Mouse (Mus musculus) limb, embryonic 15.5 days (tissue): ENCODE measurements around the gene Nfix. TPM values are rescaled to one million over a fixed set of nuclear protein-coding genes. Genes with fewer than 3 reads are reported as not detected.
A peak's percentile ranks its signal among the peaks of the same experiment; 100 is the strongest.

Experiments
- ATAC-seq: fragments of 200-750 bp; cut with Nextera tagmentation; 2 replicates; pipeline ENCODE4 v1.8.0; 2017; ENCODE audit warnings: low read depth, moderate TSS enrichment; ENCODE audit not compliant: insufficient number of reproducible peaks, low FRiP score, low TSS enrichment
- H3K27ac ChIP-seq: fragments of 300-500 bp; sonication (generic); 2 replicates; pipeline ENCODE4 v1.5.1; 2015; ENCODE audit warnings: moderate library complexity, mild to moderate bottlenecking, inconsistent platforms
- H3K27me3 ChIP-seq: fragments of 300-500 bp; sonication (generic); 2 replicates; pipeline ENCODE4 v1.6.1; 2015; ENCODE audit warnings: inconsistent platforms
- H3K36me3 ChIP-seq: fragments of 300-500 bp; sonication (generic); 2 replicates; pipeline ENCODE4 v1.6.1; 2015; ENCODE audit warnings: inconsistent platforms
- H3K4me1 ChIP-seq: fragments of 300-500 bp; sonication (generic); 2 replicates; pipeline ENCODE4 v1.6.1; 2015; ENCODE audit warnings: inconsistent platforms
- H3K4me2 ChIP-seq: fragments of 300-500 bp; sonication (generic); 2 replicates; pipeline ENCODE4 v1.6.1; 2015; ENCODE audit warnings: mild to moderate bottlenecking, inconsistent platforms
- H3K4me3 ChIP-seq: fragments of 300-500 bp; sonication (generic); 2 replicates; pipeline ENCODE4 v1.5.1; 2015; ENCODE audit warnings: mild to moderate bottlenecking, inconsistent platforms
- H3K9ac ChIP-seq: fragments of 300-500 bp; sonication (generic); 2 replicates; pipeline ENCODE4 v1.6.1; 2015; ENCODE audit warnings: inconsistent platforms
- H3K9me3 ChIP-seq: fragments of 300-500 bp; sonication (generic); 2 replicates; pipeline ENCODE4 v1.6.1; 2016; ENCODE audit warnings: inconsistent platforms
- WGBS: fragments of 180-500 bp; shearing (Covaris S2); methylation state at CpG from one replicate; pipeline ENCODE4 v1.1.7; 2015; 5-methylcytosine and 5-hydroxymethylcytosine counted together
- polyA plus RNA-seq: library from polyadenylated mRNA; unstranded; fragments of >200 nt; fragmentation: Nextera tagmentation; extraction: Ambion mirVana; gene quantifications from 2 replicates; pipeline ENCODE4 v1.2.1, GENCODE M21; 2015

Gene Nfix
- polyA plus RNA-seq, 1 experiment from 2014 or later, result 100 TPM

- peaks cover 96% of the 10 kb centered on the region for H3K4me1 ChIP-seq
- no peak for ATAC-seq
- H3K4me3 ChIP-seq, result no peak overlapping the region
- H3K4me2 ChIP-seq, result no peak overlapping the region
- H3K9me3 ChIP-seq, result no peaks in the 10 kb centered on the region
- H3K9ac ChIP-seq, result no peak overlapping the region
- H3K27me3 ChIP-seq, result no peaks in the 10 kb centered on the region
- peaks cover 60% of the 10 kb centered on the region for H3K36me3 ChIP-seq
- 39% methylated on average over 10 of the region's 10 CpGs for WGBS
- H3K27ac ChIP-seq, result peak overlapping the region; percentile 98
Observed at GRCm38 (mm10) chr8:84725246-84725940, 74.8 kb downstream of the Nfix start.

- H3K27me3 ChIP-seq, result no peaks in the 10 kb centered on the region
- peaks cover 96% of the 10 kb centered on the region for H3K4me1 ChIP-seq
- H3K4me3 ChIP-seq, result no peak overlapping the region
- H3K9me3 ChIP-seq, result no peaks in the 10 kb centered on the region
- H3K27ac ChIP-seq, result peak overlapping the region; percentile 98
- no peak for ATAC-seq
- no peak overlapping the region for H3K9ac ChIP-seq
- H3K4me2 ChIP-seq, result no peak overlapping the region
- peaks cover 67% of the 10 kb centered on the region for H3K36me3 ChIP-seq
- WGBS, result 25% methylated on average over 9 of the region's 9 CpGs
Observed at GRCm38 (mm10) chr8:84724683-84725082, 75.5 kb downstream of the Nfix start.

GRCm38 (mm10) chr8:84723571-84723900, 76.6 kb downstream of the Nfix start:
- 7% methylated on average over 7 of the region's 7 CpGs for WGBS

GRCm38 (mm10) chr8:84722850-84723570, 77.1 kb downstream of the Nfix start, which contains the start of gene G430095P16Rik:
Gene G430095P16Rik (plus strand): TSS chr8:84723007.
- peaks cover 92% of the 10 kb centered on the region for H3K4me1 ChIP-seq
- H3K4me2 ChIP-seq, result peak within 1 kb of the TSS; percentile 47
- H3K4me3 ChIP-seq, result peak within 1 kb of the TSS; percentile 16
- peak within 1 kb of the TSS; percentile 98 for H3K27ac ChIP-seq
- no peaks in the 10 kb centered on the region for H3K27me3 ChIP-seq
- ATAC-seq, result peak; percentile 92
- peaks cover 76% of the 10 kb centered on the region for H3K36me3 ChIP-seq
- no peak within 1 kb of the TSS for H3K9ac ChIP-seq
- WGBS, result 4% methylated on average over 10 of the region's 10 CpGs
- H3K9me3 ChIP-seq, result no peaks in the 10 kb centered on the region

More at GRCm38 (mm10) chr8:84723571-84723900, 76.6 kb downstream of the Nfix start:
- ATAC-seq, result no peak
- H3K9me3 ChIP-seq, result no peaks in the 10 kb centered on the region
- no peaks in the 10 kb centered on the region for H3K27me3 ChIP-seq
- peaks cover 78% of the 10 kb centered on the region for H3K36me3 ChIP-seq
- H3K27ac ChIP-seq, result peak overlapping the region; percentile 98
- H3K4me1 ChIP-seq, result peaks cover 95% of the 10 kb centered on the region
- peak overlapping the region; percentile 47 for H3K4me2 ChIP-seq
- peak overlapping the region; percentile 16 for H3K4me3 ChIP-seq
- no peak overlapping the region for H3K9ac ChIP-seq

GRCm38 (mm10) chr8:84722530-84722849, 77.7 kb downstream of the Nfix start:
- H3K36me3 ChIP-seq, result peaks cover 77% of the 10 kb centered on the region
- H3K27me3 ChIP-seq, result no peaks in the 10 kb centered on the region
- H3K4me2 ChIP-seq, result peak overlapping the region; percentile 47
- 0 out of 2 replicates have a peak overlapping the region, but pooled peaks have one; percentile 16 for H3K4me3 ChIP-seq
- peaks cover 93% of the 10 kb centered on the region for H3K4me1 ChIP-seq
- peak overlapping the region; percentile 98 for H3K27ac ChIP-seq
- no peak for ATAC-seq
- WGBS, result 15% methylated on average over 6 of the region's 6 CpGs
- no peaks in the 10 kb centered on the region for H3K9me3 ChIP-seq
- H3K9ac ChIP-seq, result no peak overlapping the region

- 60% methylated on average over 5 of the region's 5 CpGs for WGBS
- no peak overlapping the region for H3K4me3 ChIP-seq
- peaks cover 91% of the 10 kb centered on the region for H3K4me1 ChIP-seq
- H3K9me3 ChIP-seq, result no peaks in the 10 kb centered on the region
- no peaks in the 10 kb centered on the region; the same call in 1 of the 2 replicates for H3K27me3 ChIP-seq
- H3K36me3 ChIP-seq, result peaks cover 62% of the 10 kb centered on the region
- ATAC-seq, result no peak
- H3K4me2 ChIP-seq, result no peak overlapping the region
- H3K9ac ChIP-seq, result no peak overlapping the region
- peak overlapping the region; percentile 9; the same call in 1 of the 2 replicates for H3K27ac ChIP-seq
Observed at GRCm38 (mm10) chr8:84718959-84719690, 81.0 kb downstream of the Nfix start.

- Histone ChIP-seq H3K4me3 (no peak overlapping the region), H3K4me2 (no peak overlapping the region), H3K4me1 (peaks cover 91% of the 10 kb centered on the region), H3K27ac (0 out of 2 replicates have a peak overlapping the region, but pooled peaks have one; percentile 9), H3K9me3 (no peaks in the 10 kb centered on the region), H3K27me3 (no peaks in the 10 kb centered on the region; the same call in 1 of the 2 replicates), H3K9ac (no peak overlapping the region), H3K36me3 (peaks cover 63% of the 10 kb centered on the region)
- 76% methylated on average over 5 of the region's 5 CpGs for WGBS
- ATAC-seq, result no peak
Observed at GRCm38 (mm10) chr8:84718476-84718875, 81.7 kb downstream of the Nfix start.

- H3K27ac ChIP-seq, result peak overlapping the region; percentile 77
- no peaks in the 10 kb centered on the region for H3K9me3 ChIP-seq
- 58% methylated on average over 11 of the region's 11 CpGs for WGBS
Observed at GRCm38 (mm10) chr8:84716790-84717189, 83.4 kb downstream of the Nfix start.

GRCm38 (mm10) chr8:84715893-84716468, 84.2 kb downstream of the Nfix start:
- peaks cover 63% of the 10 kb centered on the region for H3K36me3 ChIP-seq
- no peak overlapping the region for H3K4me3 ChIP-seq
- 17% methylated on average over 27 of the region's 27 CpGs for WGBS
- H3K4me1 ChIP-seq, result peaks cover 90% of the 10 kb centered on the region
- H3K4me2 ChIP-seq, result no peak overlapping the region
- no peak overlapping the region for H3K9ac ChIP-seq
- H3K9me3 ChIP-seq, result no peaks in the 10 kb centered on the region
- ATAC-seq, result no peak
- H3K27me3 ChIP-seq, result no peaks in the 10 kb centered on the region; the same call in 1 of the 2 replicates
- peak overlapping the region; percentile 78 for H3K27ac ChIP-seq

More at GRCm38 (mm10) chr8:84716790-84717189, 83.4 kb downstream of the Nfix start:
- Histone ChIP-seq H3K27me3 (no peaks in the 10 kb centered on the region; the same call in 1 of the 2 replicates), H3K4me2 (no peak overlapping the region), H3K9ac (no peak overlapping the region), H3K36me3 (peaks cover 63% of the 10 kb centered on the region), H3K4me1 (peaks cover 90% of the 10 kb centered on the region), H3K4me3 (no peak overlapping the region)
- ATAC-seq, result no peak

GRCm38 (mm10) chr8:84714161-84714560, 86.0 kb downstream of the Nfix start:
- ATAC-seq, result no peak
- Histone ChIP-seq H3K36me3 (peaks cover 48% of the 10 kb centered on the region), H3K4me1 (peaks cover 83% of the 10 kb centered on the region), H3K27ac (peak overlapping the region; percentile 97), H3K27me3 (no peaks in the 10 kb centered on the region; the same call in 1 of the 2 replicates), H3K9me3 (no peaks in the 10 kb centered on the region), H3K9ac (no peak overlapping the region), H3K4me3 (no peak overlapping the region), H3K4me2 (no peak overlapping the region)
- 61% methylated on average over 4 of the region's 4 CpGs for WGBS

GRCm38 (mm10) chr8:84713381-84713780, 86.8 kb downstream of the Nfix start:
- H3K9ac ChIP-seq, result 0 out of 2 replicates have a peak overlapping the region, but pooled peaks have one; percentile 2
- peak overlapping the region; percentile 97 for H3K27ac ChIP-seq
- H3K4me2 ChIP-seq, result 0 out of 2 replicates have a peak overlapping the region, but pooled peaks have one; percentile 7
- WGBS, result 32% methylated on average over 4 of the region's 4 CpGs
- H3K4me1 ChIP-seq, result peaks cover 83% of the 10 kb centered on the region
- peaks cover 40% of the 10 kb centered on the region for H3K36me3 ChIP-seq
- ATAC-seq, result no peak
- no peaks in the 10 kb centered on the region; the same call in 1 of the 2 replicates for H3K27me3 ChIP-seq
- no peaks in the 10 kb centered on the region for H3K9me3 ChIP-seq
- no peak overlapping the region for H3K4me3 ChIP-seq
